Mouse (Mus musculus): ENCODE results near the gene Nell2.
A peak's percentile ranks its signal among the peaks of the same experiment; 100 is the strongest.

Gene Nell2

DNA sequence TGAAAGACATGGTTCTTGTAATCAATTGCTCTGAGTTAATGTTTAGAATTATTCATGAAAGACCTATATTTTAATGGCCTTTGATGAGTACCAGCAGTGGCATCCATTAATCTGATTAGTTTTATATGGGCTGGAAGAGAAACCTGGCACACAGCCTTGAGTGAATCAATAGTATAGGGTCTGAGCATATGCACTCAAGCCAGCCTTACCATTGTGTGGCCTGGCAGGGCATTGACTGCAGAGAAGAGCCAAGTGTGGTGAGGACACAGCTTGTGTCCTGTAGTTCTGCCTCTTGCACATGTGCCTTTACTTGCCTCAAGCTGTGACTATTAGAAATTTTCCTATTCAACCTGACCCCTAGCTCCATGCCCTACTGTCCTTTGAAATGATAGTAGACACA, 426.8 kb downstream of the Nell2 start:
- no peak for DNase-seq (ENCODE audit: inconsistent ontology term)

DNA sequence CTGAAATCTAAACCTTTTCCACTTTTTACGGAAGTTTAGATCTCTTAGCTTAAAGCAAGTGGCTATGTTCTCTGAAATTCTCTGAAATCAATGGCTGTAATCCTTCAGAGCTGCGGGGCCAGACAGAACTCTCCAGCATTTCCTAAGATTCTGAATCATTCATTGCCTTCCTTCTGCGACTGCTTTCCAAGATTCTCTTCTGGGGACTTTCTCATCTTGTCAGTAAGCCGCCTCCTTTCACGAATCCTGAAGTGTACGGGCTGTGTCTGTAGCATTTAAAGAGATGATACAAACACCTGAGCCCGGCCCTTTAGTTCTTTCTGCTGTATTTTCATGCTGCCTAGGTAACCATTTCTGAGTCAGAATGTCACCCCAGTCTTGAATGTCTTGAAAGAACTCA, 428.2 kb downstream of the Nell2 start:
- DNase-seq (ENCODE audit: inconsistent ontology term) = no peak

DNA sequence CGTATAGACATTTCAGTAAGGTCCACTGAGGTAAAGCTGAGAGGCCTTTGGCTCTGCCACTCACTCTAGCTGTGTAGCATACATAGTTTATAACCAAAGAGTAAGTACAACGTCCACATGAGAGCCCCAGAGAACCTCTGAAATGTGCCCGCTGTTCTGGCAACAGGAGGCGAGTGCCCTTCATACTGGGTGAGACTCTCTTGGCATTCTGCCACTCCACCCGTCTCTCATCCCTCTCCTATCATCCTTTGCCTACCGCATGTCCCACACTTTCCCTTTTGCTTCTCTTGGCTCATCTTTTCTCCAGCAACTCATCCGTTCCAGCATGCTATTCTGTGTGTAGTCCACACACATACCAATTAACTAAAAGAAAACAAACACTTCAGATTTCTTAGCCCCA, 442.4 kb downstream of the Nell2 start:
- DNase-seq (ENCODE audit: inconsistent ontology term) = peak; percentile 33

DNA sequence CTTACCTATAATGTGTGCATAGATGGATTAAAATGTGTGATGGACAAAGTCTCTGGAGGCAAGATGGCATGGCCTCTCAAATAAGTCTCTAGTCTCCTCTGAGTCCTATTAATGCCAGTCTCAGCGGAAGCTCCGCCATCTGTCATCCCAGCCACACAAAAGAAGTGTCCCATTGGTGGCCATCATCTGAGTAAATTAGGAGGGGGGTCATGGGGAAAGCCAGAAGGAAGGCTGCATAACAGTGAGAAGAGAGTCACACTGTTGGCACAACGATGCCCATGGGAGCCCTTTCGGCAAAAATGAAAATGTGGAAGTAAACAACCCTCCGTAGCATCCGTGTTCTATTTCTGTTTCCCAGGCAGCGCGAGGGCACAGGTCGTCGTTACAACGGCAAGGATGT, 446.7 kb downstream of the Nell2 start:
- no peak for DNase-seq (ENCODE audit: inconsistent ontology term)

DNA sequence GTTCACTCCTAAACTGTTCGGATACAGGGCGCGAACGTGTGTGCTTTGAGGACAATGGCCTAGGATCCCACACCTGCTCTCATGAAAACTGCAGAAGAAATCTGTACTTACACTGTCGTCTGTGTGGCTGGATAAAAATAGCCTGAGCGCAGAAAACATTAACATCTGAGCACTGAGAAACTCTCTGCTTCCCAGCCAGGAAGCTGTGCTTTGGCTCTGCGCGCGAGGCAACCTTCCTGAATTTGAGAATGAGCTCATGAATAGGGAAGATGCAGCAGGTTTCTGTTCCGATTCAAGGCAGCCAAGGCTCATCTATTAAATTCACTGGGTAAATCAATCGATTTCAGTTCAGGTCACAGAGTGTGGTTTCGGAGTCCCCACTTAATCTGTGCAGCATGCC, 453.0 kb downstream of the Nell2 start:
- no peak for DNase-seq (ENCODE audit: inconsistent ontology term)

DNA sequence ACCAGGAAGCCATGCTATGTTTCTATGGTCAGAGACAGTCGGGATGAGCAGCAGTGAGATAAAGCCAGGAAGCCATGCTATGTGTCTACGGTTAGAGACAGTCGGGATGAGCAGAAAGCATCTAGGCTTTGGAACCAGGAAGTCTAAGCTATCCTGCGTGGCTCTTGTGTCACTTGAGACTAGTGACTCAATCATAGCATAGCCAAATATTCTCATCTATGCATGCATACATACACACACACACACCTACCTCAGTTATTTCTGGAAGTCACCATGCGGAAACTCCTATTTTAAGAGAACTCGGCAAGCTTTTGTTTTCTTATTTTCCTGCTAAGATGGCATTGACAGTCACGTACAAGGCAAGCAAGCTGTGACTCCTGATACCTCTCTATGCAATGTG, 457.5 kb downstream of the Nell2 start:
- no peak for DNase-seq (ENCODE audit: inconsistent ontology term)

DNA sequence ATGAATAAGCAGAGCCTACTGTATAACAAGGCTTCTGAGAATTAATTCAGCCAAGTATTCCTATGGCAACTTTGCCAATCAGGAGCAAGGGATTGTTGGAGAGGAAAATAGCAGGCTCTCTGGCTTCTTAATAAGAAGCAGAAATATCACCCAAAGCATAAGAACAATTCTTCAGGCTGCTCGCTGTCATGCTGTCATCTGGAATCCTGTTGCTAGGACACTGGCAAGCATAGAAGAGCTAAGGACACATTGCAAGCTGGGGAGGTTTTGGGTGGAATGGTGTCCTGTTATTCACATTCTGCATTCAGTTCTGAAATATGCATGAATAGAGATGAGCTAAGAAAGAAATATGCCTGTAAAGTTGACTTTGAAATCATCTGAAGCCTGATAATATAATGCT, 459.6 kb downstream of the Nell2 start:
- DNase-seq (ENCODE audit: inconsistent ontology term) = no peak

DNA sequence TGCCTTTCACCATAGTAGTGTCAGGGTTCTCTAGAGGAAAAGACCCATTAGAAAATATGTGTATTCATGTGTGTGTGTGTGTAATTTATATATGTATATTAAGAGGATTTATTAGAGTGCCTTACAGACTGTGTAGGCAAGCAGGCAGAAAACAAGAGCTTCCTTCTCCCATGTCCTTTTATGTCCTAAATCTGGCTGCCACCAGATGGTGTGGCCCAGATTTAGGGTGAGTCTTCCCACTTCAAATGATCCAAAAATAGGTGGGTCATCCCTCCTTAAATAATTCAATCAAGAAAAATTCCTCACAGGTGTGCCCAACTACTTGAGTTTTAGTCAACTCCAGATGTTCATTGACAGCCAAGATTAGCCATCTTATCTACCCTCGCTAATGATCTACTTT, 460.3 kb downstream of the Nell2 start:
- no peak for DNase-seq (ENCODE audit: inconsistent ontology term)

DNA sequence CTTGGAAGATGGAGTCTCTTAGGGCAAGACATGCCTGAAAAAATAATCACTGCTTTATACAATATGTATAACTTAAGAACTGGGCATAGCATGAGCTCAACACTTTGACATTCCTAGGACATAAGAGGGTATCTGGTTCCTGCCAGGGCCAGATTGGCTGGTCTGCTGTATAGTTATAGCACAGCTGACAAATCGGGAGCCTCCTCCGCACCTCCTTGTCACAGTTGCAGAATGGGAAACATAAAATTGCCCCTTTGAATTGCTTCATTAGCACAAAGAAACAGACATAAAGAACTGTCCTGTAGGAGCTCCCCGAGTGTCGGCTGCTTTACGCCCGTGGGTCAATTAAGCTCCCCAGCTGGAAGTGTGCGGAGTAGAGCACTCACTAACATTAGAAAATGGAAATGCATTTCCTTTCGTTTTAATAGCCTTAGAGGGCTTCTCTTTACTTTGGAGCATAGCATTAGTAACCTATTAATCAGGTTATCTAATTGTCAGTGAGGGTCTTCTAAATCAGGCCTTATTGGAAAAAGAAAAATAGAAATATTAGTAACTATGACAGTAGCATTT, 473.2 kb downstream of the Nell2 start:
- no peak for DNase-seq (ENCODE audit: inconsistent ontology term)

DNA sequence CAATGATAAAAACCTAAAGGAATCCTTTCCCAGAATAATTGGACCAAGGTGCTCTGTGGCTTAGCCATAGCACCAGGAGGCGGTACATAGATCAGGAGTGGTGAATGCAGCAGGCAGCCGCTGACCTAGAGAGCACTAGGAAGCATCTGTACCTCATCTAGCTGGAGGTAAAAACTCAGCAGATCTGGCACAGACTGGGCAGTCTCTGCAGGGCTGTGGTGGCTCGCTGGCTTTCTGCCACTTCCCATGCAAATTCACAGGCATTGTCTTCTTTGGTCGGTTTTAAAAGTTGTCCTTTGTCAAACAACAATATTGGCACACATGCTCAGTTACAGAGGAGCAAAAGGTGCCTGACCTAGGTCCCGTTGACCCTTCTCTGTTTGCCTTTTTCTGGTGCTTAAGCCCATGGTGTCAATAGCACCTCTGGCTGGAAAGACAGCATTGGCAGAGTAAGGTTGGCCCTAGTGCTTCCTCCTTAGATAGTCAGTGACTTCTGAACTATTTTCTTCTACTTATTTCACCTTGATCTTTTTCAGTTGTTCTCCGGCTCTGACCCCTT, 479.1 kb downstream of the Nell2 start:
- no peak for DNase-seq (ENCODE audit: inconsistent ontology term)

DNA sequence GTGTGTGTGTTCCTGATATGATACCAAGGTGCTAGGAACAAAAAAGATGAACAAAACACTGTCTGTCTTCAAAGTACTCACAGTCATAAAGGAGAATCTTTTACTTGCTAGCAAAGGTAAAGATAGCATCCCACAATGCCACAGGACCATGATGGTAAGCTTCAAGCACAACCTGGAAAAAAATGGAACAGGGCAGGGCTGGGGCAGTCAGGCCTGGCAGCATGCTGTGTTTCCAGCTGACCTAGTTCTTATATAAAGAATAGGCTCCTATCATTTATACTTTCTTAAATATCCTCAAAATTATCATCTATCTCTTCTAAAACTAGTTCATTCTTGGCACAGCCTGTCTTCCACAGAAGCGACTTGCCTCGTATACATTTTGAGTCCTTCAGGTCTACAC, 480.9 kb downstream of the Nell2 start:
- DNase-seq (ENCODE audit: inconsistent ontology term) = no peak

DNA sequence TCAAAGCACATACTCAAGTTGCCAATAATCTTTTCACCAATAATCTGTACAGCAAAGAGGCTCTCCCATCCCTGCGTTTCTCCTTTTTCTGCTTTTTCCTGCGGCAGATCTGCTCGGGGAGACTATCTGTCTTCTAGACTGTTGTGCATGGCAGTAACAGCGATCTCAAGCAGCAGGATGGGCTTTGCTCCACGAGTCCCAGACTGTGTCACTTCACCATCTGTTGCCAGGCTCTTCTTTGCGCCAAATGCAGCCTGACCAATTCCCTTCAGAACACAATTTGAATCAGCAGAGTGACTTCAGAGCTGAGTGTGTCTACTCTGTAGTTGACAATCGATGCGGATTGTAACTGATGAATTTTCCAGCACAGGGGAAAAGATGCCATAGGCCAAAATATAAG, 484.3 kb downstream of the Nell2 start:
- DNase-seq (ENCODE audit: inconsistent ontology term) = no peak

DNA sequence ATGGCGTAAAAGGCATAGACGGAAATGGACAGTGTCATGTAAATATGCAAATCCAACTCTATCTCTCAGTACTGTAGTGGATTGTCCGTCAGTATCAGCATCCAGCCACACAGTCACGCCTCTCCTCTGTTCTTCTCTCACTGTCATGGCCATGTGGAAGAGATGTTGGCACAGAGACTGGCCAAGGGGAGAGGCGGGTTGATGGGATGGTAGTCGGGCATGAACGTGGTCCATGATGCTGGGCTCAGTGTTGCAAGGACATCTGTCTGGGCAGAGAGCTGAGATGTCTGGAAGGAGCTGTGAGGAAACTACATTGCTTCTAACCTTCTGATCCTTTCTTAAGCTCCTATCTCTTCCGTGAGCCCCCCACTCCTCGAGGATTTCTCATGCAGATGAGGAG, 485.9 kb downstream of the Nell2 start:
- DNase-seq (ENCODE audit: inconsistent ontology term) = no peak

DNA sequence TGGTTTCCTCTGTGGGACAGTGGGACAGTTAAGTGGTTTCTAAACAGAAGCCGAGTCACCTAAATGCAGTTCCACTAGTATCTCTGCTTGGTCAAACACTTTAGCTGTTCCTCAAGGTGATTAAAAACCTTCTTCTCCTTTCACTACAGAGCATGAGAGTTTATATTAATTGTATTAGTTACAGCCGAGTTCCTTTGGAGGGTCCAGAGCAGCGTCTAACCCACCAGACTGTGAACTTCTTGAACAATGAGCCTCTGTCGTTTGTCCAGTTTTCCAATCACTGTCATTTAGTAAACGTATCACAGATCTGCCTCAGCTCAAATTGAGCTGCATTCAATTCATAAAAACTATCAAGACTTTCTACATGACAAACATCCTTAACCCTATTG, 498.9 kb downstream of the Nell2 start:
- no peak for DNase-seq (ENCODE audit: inconsistent ontology term)

DNA sequence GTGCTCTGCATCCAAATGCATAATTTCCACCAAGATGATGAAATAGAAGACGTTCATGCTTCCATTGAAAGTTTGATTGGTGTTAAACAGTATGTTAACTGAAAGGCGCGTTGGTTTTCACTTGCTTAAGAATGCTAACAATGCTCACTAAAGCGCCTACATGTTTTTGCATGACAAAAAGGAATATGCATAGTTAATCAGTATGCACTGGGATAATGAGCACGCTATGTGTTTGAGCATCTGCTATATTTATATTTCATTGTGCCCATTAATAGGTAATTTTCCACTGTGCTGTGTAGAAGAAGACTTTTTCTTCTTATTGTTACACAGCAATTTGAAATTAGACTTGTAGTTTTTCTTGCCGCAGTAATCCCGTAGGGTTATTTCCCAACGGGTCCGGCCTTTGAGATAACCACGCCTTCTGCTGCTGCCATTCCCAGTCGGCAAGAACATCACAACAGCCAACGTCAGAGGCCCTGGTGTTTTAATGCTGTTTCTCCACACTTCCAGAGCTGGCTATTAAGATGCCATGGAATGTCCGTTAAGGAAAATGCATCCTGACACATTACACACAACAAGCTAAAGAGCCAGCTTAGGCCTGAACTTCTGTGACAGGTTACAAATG, 499.4 kb downstream of the Nell2 start:
- DNase-seq (ENCODE audit: inconsistent ontology term) = peak; percentile 8
